Mouse (Mus musculus): ENCODE measurements around the gene Olfr166.
"Not testable (repeated sequence)": the region's sequence is repeated elsewhere in the genome, so short reads cannot be mapped to it uniquely, and the experiment has no call there.

Olfr166 gene

GRCm38 (mm10) chr16:19483394-19483793 lies at the start of gene Olfr166:
Gene Olfr166, plus strand, starts transcription at chr16:19483694.
- DNase-seq, result no peak

- not testable (repeated sequence) for DNase-seq
These were observed 24.8 kb upstream of the Olfr166 start for GRCm38 (mm10) chr16:19458741-19459140.

GRCm38 (mm10) chr16:19464365-19464764 lies 19.1 kb upstream of the Olfr166 start:
- no peak for DNase-seq

DNA sequence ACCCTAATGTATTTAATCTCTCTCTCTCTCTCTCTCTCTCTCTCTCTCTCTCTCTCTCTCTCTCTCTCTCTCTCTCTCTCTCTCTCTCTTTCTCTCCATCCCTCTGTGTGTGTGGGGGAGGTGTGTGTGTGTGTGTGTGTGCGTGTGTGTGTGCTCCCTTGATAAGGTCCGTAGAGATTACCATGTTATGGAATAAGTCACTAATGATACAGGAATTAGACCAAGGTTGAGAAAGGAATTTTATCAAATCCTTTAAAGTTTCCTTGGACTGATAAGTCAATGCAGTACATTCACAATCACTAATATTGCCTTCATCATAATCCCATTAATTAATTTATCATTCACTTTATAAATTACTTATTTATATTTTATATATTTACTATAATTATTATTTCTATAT lies 38.7 kb downstream of the Olfr166 start, which contains the start of gene Olfr167:
TSS of gene Olfr167 (minus strand) at position 101 of the 400 bp plus-strand sequence.
- DNase-seq, result no peak

DNA sequence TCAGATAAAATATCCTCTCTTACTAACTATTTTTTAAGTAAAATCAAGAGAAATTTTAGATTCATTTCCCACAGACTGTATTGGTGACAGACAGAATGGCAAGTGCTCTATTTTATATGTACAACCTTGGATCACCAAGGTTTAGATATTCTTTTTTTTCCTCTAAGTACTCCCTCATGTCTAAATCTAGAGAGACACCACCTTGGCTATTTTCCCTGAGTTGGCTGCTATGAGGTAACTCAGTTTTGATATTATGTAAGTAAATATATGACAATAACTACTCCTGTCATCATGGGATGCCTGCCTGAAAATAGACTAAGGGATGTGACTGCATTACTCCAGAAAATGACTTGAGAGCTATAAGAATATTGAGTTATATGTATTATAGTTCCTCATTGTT lies 52.0 kb downstream of the Olfr166 start, which contains the start of gene Olfr168:
TSS of gene Olfr168 (minus strand) at position 101 of the 400 bp plus-strand sequence.
- DNase-seq, result no peak

All from thymus, postnatal 25 days (tissue).